Mouse (Mus musculus) embryonic stem cell, embryonic (primary cell): ENCODE measurements around the gene Camk2b.
"Not testable (repeated sequence)": the region's sequence is repeated elsewhere in the genome, so short reads cannot be mapped to it uniquely, and the experiment has no call there.

Experiments
- CTCF ChIA-PET, 4 experiments: fragments of 300-600 bp in 2 of 4; fragments of 350-600 bp in 2 of 4; sonication (Branson Sonifier 250); formaldehyde crosslinking; loops; one replicate each; lab custom pipeline; 2022; ENCODE audit warnings: inconsistent platforms in 2 of 4; lab: Charles Lee
- POLR2A ChIA-PET, 4 experiments: fragments of 300-600 bp in 2 of 4; fragments of 350-600 bp in 2 of 4; sonication (Branson Sonifier 250); formaldehyde crosslinking; loops; one replicate each; lab custom pipeline; 2022; ENCODE audit warnings: antibody characterized with exemption in 4 of 4, inconsistent platforms in 1 of 4; lab: Charles Lee

Camk2b gene

DNA sequence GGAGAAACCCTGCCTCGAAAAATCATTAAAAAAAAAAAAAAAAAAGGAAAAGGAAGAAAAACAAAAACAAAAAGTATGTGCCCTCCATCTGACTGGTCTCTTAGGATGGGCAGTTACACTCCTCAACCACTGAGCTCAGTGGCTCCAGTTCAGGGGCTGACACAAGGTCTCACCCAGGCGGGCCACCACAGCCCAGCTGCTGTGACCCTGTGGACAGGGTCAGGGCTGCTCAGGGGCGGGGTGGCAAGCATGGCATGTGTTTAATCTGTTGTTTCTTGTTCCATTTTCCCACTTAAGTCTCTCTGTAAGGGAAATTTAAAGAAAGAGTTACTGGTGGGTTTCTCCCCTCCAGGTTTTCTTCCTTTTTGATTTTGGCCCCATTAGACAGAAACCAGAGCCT, 36.4 kb downstream of the Camk2b start:
- CTCF ChIA-PET: interaction anchor here in 3 of 4 experiments (0.6 to 1.9 kb wide), 5 partner anchors 8 to 158 kb away, joined by 3 to 6 read pairs (median 3); no protein-coding TSS in a partner anchor
- POLR2A ChIA-PET: interaction anchor here in 3 of 4 experiments (0.7 to 2.6 kb wide), 8 partner anchors 8 to 149 kb away, joined by 3 to 14 read pairs (median 3); no protein-coding TSS in a partner anchor

DNA sequence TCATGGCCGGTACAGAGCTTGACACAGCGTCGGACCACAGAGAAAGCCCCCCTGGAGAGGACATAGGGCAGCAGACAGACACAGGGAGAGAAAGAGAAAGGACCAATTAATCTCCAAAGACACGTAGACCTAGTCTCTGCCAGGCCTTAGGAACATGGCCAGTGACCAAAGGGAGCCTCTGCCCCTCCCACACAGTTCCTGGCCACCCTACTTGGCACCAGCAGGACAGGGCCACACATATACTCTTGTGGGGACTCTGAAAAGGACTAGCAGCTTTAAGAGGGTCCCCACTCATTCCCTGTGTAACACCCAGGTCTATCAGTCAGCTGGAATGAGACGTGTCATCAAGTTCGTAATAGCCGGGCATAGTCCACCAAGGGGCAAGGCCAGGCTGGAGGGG, 37.3 kb downstream of the Camk2b start:
- ChIA-PET POLR2A (interaction anchor here in 2 of 4 experiments (0.7 to 2.6 kb wide), 5 partner anchors 10 to 150 kb away, joined by 3 to 14 read pairs (median 8); no protein-coding TSS in a partner anchor), CTCF (interaction anchor here in 2 of 4 experiments (0.6 to 0.9 kb wide), 2 partner anchors 9 to 38 kb away, joined by 3 read pairs; no protein-coding TSS in a partner anchor)

DNA sequence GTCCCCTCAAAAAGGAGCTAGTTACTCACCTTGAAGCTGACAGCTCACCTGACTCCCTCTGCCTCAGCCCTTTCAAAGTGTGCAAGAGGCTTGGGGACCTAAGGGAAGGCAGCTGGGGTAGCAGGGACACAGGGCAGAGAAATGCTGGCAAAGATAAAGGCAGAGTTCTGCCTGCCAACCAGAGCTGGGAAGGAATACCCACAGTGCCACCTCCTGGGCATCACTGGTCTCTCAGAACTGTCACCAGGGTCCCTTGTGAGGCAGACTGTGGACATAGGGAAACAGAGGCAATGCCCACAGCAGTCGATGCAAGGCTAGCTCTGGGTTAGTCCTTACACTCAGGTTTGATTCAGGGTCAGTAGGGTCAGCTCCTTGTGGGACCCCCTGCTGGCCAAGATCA, 39.8 kb downstream of the Camk2b start:
- ChIA-PET CTCF (interaction anchor here in 1 of 4 experiments (0.6 kb wide), 1 partner anchor 72 kb away, joined by 3 read pairs; no protein-coding TSS in a partner anchor), POLR2A (interaction anchor here in 2 of 4 experiments (1.1 to 1.5 kb wide), 3 partner anchors 12 to 97 kb away, joined by 3 to 6 read pairs (median 4); partner anchors contain the start of gene Ykt6 (in 1 of the 2))

DNA sequence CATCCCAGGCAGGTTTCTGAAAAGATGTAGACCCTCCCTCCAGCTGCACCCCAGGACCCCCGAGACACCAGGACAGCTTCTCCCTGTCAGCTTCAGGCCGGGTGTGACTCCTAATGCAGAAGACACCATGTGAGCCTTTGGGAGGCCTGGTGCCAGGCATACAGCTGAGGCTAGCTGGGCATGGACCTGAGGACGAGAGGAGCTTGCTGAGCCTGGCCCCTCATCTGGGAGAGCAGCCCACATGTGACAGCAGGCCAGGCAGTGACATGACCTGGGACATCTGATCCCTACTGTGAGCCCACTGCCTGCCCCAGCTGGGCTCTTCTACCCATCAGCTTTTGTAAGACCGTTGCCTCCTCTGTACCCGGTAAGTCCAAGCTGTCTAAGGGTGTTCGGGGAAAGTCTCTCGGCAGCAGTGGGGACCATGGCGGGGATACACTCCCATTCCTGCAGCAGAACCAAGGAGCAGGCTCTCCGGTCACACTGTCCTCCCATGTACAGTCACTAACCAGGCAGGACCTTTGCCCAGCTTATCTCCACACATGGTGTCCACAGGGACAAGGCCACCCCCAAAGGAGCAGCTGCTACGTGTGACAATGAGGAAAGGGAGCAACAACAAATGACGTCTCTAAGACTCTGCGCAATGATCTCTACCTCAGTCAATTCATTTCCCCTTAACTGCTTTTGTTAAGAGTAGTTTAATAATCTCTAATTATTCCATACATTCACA, 41.1 kb downstream of the Camk2b start:
- POLR2A ChIA-PET: interaction anchor here in 1 of 4 experiments (2.6 kb wide), 1 partner anchor 14 kb away, joined by 11 read pairs; no protein-coding TSS in a partner anchor

DNA sequence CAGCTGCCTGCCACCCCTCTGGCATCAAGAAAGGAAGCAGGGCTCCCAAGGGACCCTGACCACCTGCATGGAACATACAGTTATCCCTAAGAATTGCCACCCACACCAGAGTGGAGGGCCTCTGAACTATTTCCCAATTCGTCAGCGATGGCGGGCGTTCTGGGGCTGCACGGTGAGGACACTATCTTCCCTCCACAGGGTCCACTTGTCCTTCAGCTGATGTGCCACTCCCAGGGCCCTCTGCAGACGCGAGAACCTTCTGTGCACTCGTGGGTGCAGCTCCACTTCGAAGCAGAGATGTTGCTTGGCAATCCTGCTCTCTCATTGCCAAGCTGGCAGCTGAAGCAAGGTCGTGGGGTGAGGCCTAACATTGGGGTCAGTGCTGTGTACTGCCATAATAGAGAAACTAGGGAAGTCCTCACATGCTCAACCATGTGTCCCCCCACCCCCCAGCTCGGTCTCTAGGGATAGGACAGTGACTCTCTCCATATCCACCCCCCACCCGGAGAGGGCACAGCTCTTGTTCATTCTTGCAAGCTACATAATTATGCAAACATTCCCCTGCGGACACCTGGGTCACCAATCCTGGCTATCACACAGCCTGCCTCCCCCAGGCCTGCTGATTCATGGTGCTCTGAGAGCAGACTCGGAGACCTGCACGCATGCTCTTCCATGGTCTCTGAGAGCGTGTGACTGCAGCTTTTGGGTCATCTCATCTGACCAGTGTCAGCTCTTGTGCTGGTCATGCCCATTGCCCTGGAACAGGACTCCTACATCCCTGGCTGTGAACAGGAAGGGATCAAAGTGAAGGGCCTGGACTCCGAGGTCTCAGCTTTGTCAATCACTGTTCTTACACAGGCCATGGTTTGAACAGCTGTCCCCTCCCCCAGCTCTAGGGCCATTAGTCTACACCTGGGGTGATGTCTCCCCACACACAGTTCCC, 45.0 kb downstream of the Camk2b start:
- CTCF ChIA-PET: interaction anchor here (0.5 to 1.7 kb wide), 6 partner anchors 9 to 1125 kb away, joined by 3 to 4 read pairs (median 3); no protein-coding TSS in a partner anchor
- POLR2A ChIA-PET: interaction anchor here in 3 of 4 experiments (0.6 to 2.3 kb wide), 10 partner anchors 9 to 81 kb away, joined by 3 to 16 read pairs (median 4); no protein-coding TSS in a partner anchor

More for the DNA sequence above, 41.1 kb downstream of the Camk2b start:
- CTCF ChIA-PET: no interaction called here

DNA sequence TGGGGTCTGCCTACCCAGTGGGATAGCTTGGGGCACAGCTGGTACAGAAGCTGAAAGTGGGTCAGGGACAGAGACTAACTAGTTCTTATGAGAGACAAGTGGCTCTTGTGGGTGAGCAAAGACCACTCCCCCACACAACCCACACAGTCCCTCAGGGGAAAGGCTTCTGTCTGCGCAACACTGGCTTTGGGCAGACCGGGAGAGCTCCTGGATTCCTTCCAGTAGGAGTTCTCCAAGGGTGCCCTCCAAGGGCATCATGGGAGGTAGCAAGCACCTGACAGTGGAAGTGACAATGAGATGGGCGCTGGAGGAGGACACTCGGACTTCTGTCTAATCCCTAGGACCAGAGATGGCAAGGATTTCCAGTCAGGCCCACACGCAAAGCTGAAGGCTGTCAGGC, 45.8 kb downstream of the Camk2b start:
- POLR2A ChIA-PET: interaction anchor here in 2 of 4 experiments (0.7 to 2.1 kb wide), 4 partner anchors 13 to 145 kb away, joined by 3 to 16 read pairs (median 6); no protein-coding TSS in a partner anchor

DNA sequence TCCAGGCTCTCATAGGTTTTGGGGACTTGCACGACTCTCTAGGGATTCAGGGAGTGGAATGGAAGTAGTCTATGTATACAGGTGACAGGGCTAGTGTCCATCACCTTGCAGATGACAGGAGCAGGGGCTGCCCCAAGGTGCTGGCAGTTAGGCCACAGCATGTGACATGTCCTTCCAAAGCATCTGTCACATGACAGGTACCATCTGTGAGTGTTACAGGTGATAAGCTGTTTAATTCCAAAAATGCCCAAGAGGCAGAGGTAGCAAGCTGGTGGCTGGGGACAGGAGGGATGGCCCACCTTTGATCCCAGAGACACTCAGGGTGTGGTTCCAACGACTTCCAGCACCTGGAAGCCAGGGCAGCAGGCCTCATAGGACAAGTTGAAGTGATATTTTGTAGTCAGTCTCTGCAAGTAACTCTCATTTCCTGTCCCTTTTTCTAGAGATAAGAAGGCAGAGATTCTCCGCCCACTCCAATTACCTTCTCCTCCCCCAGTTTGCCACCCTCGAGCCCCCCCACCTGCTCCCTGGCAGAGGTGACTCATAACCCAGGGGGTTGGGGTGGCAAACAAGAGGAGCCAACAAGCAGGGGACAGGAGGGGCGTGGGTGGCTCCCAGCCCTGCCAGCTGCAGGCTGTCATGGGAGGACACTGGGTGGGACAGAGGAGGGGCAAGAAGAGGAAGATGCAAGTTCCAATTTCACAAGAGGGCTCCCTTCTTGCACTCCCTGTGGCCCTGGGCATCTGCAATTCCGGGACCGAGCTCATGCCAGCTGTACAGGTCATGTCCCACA, 47.7 kb downstream of the Camk2b start:
- POLR2A ChIA-PET: interaction anchor here in 1 of 4 experiments (1.0 kb wide), 1 partner anchor 308 kb away, joined by 3 read pairs; no protein-coding TSS in a partner anchor
- CTCF ChIA-PET: no interaction called here

More for the DNA sequence above, 45.8 kb downstream of the Camk2b start:
- CTCF ChIA-PET: interaction anchor here in 1 of 4 experiments (1.0 to 1.1 kb wide), 2 partner anchors 13 to 168 kb away, joined by 3 read pairs; no protein-coding TSS in a partner anchor

DNA sequence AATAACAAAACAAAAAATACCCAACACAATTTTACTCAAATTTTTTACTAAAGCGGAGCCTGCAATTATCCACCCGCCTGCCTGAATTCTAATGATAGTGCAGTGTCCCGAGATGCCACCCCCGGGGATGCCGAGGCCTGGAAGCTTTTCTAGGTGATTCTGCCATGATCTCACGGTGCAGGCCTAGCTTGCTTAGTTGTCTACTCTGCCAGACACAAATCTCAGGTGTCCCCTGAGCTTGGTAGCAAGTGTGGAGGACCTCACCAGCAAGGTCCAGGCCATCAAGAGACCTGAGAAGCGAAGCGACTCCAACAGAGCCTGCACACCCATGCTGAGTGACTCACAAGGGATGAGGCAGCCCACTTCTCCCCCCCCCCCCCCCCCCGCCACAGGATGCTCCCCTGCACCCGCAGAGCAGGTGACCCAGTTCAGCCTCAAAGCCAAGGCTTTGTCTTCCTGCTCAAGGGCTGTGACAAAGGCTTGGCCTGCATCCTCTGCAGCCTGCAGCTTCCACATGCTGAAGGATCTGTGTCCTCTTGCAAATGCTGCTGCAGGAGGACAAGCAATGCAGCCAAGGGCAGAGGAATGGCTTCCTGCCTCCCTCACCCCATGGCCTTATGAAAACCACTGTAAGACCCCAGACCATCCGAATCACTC, 48.5 kb downstream of the Camk2b start:
- ChIA-PET POLR2A (interaction anchor here in 3 of 4 experiments (0.7 to 1.5 kb wide), 6 partner anchors 11 to 49 kb away, joined by 3 to 8 read pairs (median 4); no protein-coding TSS in a partner anchor), CTCF (interaction anchor here in 1 of 4 experiments (1.0 kb wide), 1 partner anchor 131 kb away, joined by 4 read pairs; no protein-coding TSS in a partner anchor)

DNA sequence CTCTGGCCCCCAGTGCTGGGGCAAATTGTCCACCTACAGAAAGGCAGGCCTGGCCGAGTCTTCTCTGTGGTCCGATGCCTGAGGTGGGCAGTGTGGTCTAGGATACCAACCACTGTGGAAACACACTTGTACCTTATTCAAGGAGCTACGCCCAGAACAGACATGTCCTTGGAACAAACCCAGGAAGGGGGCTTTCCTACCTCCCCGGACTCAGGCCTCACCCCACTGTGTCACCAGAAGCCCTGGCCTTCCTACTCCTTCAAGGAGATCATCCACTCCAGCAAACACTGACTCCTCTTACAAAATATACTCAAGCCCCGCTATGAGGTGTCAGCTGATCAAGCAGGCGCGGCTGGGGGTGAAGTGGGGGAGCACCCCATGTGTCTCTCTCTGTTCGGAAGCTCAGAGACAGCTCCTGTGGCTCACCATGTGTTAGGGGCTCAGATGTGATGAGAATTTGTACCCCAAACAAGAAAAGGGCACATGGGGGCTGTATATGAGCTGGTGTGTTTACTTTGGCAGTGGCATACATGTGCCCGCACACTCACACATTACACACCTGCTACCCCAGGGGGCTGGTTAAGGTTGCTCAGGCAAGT, 49.3 kb downstream of the Camk2b start:
- POLR2A ChIA-PET: interaction anchor here (0.6 to 2.0 kb wide), 11 partner anchors 12 to 483 kb away, joined by 3 to 11 read pairs (median 4); partner anchors contain the start of gene Dbnl (in 1 of the 4)
- CTCF ChIA-PET: interaction anchor here in 3 of 4 experiments (0.6 to 1.1 kb wide), 6 partner anchors 14 to 171 kb away, joined by 3 to 7 read pairs (median 3); no protein-coding TSS in a partner anchor

DNA sequence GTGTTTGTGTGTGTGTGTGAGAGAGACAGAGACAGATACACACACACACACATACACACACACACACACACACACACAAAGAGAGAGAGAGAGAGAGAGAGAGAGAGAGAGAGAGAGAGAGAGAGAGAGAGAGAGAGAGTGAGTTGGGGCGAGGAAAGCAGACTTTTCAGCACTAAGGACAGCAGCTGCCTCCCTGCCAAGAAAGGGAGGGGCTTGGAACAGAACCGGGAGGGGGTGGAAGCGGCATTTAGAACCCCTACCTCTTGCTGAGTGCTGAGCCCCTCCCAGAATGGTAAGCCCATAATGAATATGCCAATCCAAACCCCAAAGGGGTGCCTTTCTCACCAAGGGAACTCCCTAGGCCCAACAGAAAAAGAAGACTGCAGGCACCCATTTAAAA, 49.8 kb downstream of the Camk2b start:
- CTCF ChIA-PET: interaction anchor here in 3 of 4 experiments (0.6 to 2.2 kb wide), 7 partner anchors 13 to 172 kb away, joined by 3 to 7 read pairs (median 3); no protein-coding TSS in a partner anchor
- POLR2A ChIA-PET: interaction anchor here in 3 of 4 experiments (0.6 to 2.0 kb wide), 7 partner anchors 15 to 484 kb away, joined by 3 to 11 read pairs (median 4); partner anchors contain the start of gene Dbnl (in 1 of the 3)

DNA sequence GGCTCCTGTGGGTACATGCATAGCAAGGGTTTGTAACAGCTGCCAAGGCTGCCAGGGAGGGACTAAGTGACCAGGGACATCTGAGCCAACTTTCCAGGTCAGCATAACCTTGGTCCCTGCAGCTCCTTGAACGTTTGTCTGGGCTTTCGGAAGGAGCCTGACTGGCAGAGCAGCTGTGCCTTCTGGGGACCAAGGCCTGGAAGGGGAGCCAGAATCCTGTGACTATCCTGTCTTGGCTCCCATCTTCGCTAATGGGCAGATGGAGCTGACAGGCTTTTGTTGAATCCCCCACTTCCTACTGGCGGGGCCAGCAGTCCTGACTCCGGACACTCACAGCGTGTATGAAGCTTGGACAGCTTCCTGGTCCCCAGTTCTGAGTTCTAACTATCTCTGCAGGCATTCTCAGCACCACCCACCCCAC, 51.1 kb downstream of the Camk2b start:
- POLR2A ChIA-PET: interaction anchor here in 1 of 4 experiments (2.0 kb wide), 1 partner anchor 24 kb away, joined by 11 read pairs; no protein-coding TSS in a partner anchor

DNA sequence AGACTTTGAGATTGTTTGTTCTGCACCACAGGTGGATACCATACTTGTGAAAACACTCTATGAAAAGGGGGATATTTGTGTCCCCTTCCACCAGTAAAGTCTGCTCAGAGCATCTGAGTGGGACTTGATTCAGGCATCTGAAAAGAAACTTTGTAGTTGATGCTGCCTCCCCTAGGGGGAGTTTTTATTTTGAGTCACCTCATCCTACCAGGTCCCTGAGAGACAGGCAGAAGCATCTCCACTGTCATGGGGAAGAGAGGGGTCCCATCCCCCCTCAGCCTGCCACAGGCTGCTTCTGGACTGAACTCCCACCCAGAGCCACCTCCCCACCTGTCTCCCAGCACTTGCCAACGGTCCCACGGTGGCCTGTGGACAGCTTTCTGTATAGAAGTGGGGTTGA, 52.8 kb downstream of the Camk2b start:
- CTCF ChIA-PET: interaction anchor here in 3 of 4 experiments (0.5 to 2.1 kb wide), 6 partner anchors 9 to 272 kb away, joined by 3 to 15 read pairs (median 4); no protein-coding TSS in a partner anchor
- POLR2A ChIA-PET: interaction anchor here in 1 of 4 experiments (0.8 to 0.9 kb wide), 2 partner anchors 17 to 51 kb away, joined by 3 read pairs; no protein-coding TSS in a partner anchor

More for the DNA sequence above, 51.1 kb downstream of the Camk2b start:
- CTCF ChIA-PET: interaction anchor here in 2 of 4 experiments (0.8 to 2.2 kb wide), 4 partner anchors 11 to 129 kb away, joined by 3 to 8 read pairs (median 4); no protein-coding TSS in a partner anchor

DNA sequence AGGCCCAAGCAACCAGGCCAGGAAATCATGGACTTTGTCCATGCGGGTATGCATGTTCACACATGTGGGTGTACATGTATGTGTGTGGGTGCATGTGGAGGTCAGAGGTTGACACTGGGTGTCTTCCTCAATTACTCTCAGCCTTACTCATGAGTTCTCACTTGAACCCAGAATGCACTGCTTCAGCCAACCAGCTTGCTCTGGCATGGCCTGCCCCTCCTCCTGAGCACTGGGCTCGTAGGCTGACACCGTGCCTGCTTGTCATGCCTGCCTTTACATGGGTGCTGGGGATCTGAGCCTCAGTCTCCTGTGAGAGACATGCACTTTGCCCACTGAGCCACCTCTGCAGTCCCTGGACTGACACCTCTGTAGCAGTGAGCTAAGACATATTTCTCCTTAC, 54.3 kb downstream of the Camk2b start:
- ChIA-PET CTCF (interaction anchor here in 1 of 4 experiments (0.6 kb wide), 1 partner anchor 636 kb away, joined by 8 read pairs; no protein-coding TSS in a partner anchor), POLR2A (no interaction called here)

DNA sequence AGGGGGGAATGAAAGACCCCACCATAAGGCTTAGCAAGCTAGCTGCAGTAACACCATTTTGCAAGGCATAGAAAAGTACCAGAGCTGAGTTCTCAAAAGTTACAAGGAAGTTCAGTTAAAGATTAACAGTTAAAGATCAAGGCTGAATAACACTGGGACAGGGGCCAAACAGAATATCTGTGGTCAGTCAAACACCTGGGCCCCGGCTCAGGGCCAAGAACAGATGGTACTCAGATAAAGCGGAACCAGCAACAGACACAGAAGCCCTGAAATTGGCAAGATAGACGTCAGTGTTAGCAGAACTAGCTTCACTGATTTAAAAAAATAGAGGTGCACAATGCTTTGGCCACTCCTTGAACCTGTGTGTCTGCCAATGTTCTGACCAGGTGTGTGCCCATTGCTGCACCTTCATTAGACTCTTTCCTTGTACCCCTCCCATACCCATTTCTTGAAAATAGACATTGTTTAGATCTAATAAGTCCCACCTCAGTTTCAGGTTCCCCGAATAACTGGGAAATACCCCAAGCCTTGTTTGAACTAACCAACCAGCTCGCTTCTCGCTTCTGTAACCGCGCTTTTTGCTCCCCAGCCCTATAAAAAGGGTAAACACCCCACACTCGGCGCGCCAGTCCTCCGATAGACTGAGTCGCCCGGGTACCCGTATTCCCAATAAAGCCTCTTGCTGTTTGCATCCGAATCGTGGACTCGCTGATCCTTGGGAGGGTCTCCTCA, 55.2 kb downstream of the Camk2b start:
- CTCF ChIA-PET, POLR2A ChIA-PET: not testable (repeated sequence)

DNA sequence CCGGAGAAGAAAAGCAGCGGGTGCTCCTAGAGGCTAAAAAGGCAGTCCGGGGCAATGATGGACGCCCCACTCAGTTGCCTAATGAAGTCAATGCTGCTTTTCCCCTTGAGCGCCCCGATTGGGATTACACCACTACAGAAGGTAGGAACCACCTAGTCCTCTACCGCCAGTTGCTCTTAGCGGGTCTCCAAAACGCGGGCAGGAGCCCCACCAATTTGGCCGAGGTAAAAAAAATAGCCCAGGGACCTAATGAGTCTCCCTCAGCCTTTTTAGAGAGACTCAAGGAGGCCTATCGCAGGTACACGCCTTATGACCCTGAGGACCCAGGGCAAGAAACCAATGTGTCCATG, 58.4 kb downstream of the Camk2b start:
- POLR2A ChIA-PET: not testable (repeated sequence)
- CTCF ChIA-PET: interaction anchor here in 1 of 4 experiments (0.7 kb wide), 1 partner anchor 20 kb away, joined by 3 read pairs; no protein-coding TSS in a partner anchor
